Mouse (Mus musculus): ENCODE measurements at regions not wholly inside any gene's neighbourhood (a gene's known extent, or its start where the extent isn't known, plus 50 kb on each side); places are given as distances from the start of the nearest gene placed in this dataset.

DNA sequence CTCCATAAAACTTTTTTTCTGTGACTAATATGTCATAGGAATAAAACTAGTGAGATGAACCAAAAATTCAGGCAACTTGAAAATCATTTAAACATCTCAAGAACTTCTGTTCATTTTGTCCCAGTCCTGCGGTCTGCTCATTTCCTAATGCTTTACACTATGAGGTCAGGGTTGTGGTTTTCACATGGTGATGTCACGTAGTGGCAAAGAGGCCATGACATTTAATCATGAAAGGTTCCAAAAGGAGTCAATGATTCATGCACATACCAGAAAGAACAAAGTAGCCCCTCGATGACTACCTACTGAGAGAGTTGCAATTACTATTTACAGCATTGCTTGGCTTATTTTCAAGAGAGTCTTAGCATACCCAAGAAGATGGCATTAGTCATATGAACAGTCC is 233.6 kb upstream of the Defb41 start:
- no peak for TF ChIP-seq POLR2A (IDR thresholded peaks at IDR 0.05; ENCODE audit: extremely low read depth, insufficient read depth, low read length)
- no peak for TF ChIP-seq CTCF (IDR thresholded peaks at IDR 0.05; ENCODE audit: low read depth, low read length)

All from liver, adult 2 months (tissue).